Mouse (Mus musculus) lung, postnatal 25 days (tissue): Measurements from ENCODE around the gene Ndufa7.
A peak's percentile ranks its signal among the peaks of the same experiment; 100 is the strongest.
"Not testable (repeated sequence)": the region's sequence is repeated elsewhere in the genome, so short reads cannot be mapped to it uniquely, and the experiment has no call there.

Experiments
- DNase-seq: peaks from one replicate; pipeline ENCODE4 v3.0.0; 2022; ENCODE audit warnings: low spot score

Ndufa7 gene

GRCm38 (mm10) chr17:33811142-33811516 is 13.2 kb upstream of the Ndufa7 start:
- DNase-seq, result no peak

GRCm38 (mm10) chr17:33812475-33812874 is 11.9 kb upstream of the Ndufa7 start:
- peak; percentile 68 for DNase-seq

- DNase-seq, result peak; percentile 86
These were observed 11.4 kb upstream of the Ndufa7 start for GRCm38 (mm10) chr17:33812990-33813389.

- no peak for DNase-seq
These were observed 9.0 kb upstream of the Ndufa7 start for GRCm38 (mm10) chr17:33815399-33815798.

- no peak for DNase-seq
These were observed 7.8 kb upstream of the Ndufa7 start for GRCm38 (mm10) chr17:33816612-33817011.

GRCm38 (mm10) chr17:33817184-33817968 is 7.0 kb upstream of the Ndufa7 start:
- peak; percentile 90 for DNase-seq

GRCm38 (mm10) chr17:33817969-33818643 is 6.3 kb upstream of the Ndufa7 start:
- no peak for DNase-seq

GRCm38 (mm10) chr17:33822436-33822959 is 1.9 kb upstream of the Ndufa7 start:
- no peak for DNase-seq

GRCm38 (mm10) chr17:33823171-33823570 is 1.2 kb upstream of the Ndufa7 start:
- not testable (repeated sequence) for DNase-seq

GRCm38 (mm10) chr17:33824997-33825330 is 592 bp downstream of the Ndufa7 start:
- DNase-seq, result not testable (repeated sequence)

- no peak for DNase-seq
These were observed 1.1 kb downstream of the Ndufa7 start for GRCm38 (mm10) chr17:33825462-33825861.

- peak; percentile 83 for DNase-seq
These were observed 2.5 kb downstream of the Ndufa7 start for GRCm38 (mm10) chr17:33826850-33827249.

GRCm38 (mm10) chr17:33828892-33829291 is 4.5 kb downstream of the Ndufa7 start:
- peak; percentile 92 for DNase-seq

GRCm38 (mm10) chr17:33829561-33829960 is 5.2 kb downstream of the Ndufa7 start:
- no peak for DNase-seq

- peak; percentile 93 for DNase-seq
These were observed 18.8 kb downstream of the Ndufa7 start, which contains the start of gene Cd320 for GRCm38 (mm10) chr17:33842966-33843795. Gene Cd320, plus strand, starts transcription at chr17:33843091.

- no peak for DNase-seq
These were observed 19.8 kb downstream of the Ndufa7 start for GRCm38 (mm10) chr17:33844196-33844595.

- DNase-seq, result no peak
These were observed 23.8 kb downstream of the Ndufa7 start for GRCm38 (mm10) chr17:33848139-33848538.

- DNase-seq, result no peak
These were observed 27.0 kb downstream of the Ndufa7 start for GRCm38 (mm10) chr17:33851331-33851730.

GRCm38 (mm10) chr17:33857816-33858215 is 33.4 kb downstream of the Ndufa7 start:
- DNase-seq, result no peak

- peak; percentile 60 for DNase-seq
These were observed 41.1 kb downstream of the Ndufa7 start for GRCm38 (mm10) chr17:33865330-33866030.

GRCm38 (mm10) chr17:33873537-33873936 is 49.2 kb downstream of the Ndufa7 start, which contains the start of gene Gm7029:
Gene Gm7029, plus strand, starts transcription at chr17:33873837.
- not testable (repeated sequence) for DNase-seq

GRCm38 (mm10) chr17:33874411-33874810 is 50.0 kb downstream of the Ndufa7 start:
- no peak for DNase-seq
